Comparison of ENCODE assay signal across 17 mouse cellular contexts in genomic region chr2:20559723-20560122, GRCm38 (mm10).
DNase-seq lines count a peak whose midpoint lies in the region; ATAC-seq and TF ChIP-seq lines count a peak whose summit lies in the region.
"Had no signal": no experiment of that assay in that cellular context is flagged by ENCODE, and none has a peak within 500 bp of the region (broad histone marks: within the 10 kb centered on the region; RNA-seq: fewer than 3 reads in every experiment).

No protein-coding gene starts in this region.

- 22% methylated on average over 2 of the region's 2 CpGs for WGBS in lung, postnatal 0 days
- 34% methylated on average over 2 of the region's 2 CpGs for WGBS in embryonic facial prominence, embryonic 14.5 days
- WGBS in stomach, embryonic 16.5 days = 26% methylated on average over 2 of the region's 2 CpGs
- 66% methylated on average over 2 of the region's 2 CpGs for WGBS in midbrain, embryonic 16.5 days
- WGBS in forebrain, postnatal 0 days = 58% methylated on average over 2 of the region's 2 CpGs

- no peak overlapping the region for H3K4me3 ChIP-seq in lung, postnatal 0 days (ENCODE audit: low read depth, low read length)
- no peak overlapping the region for H3K4me3 ChIP-seq in embryonic facial prominence, embryonic 14.5 days (ENCODE audit: low read depth, low read length)
- H3K4me3 ChIP-seq in stomach, embryonic 16.5 days (replicated peaks; ENCODE audit: low read length) = no peak overlapping the region
- no peak overlapping the region for H3K4me3 ChIP-seq in midbrain, embryonic 16.5 days (ENCODE audit: low read depth, low read length)
- H3K4me3 ChIP-seq in forebrain, postnatal 0 days (ENCODE audit: low read depth, low read length) = no peak overlapping the region
- H3K4me3 ChIP-seq: left cerebral cortex, adult 2 months; midbrain, embryonic 15.5 days; neural tube, embryonic 12.5 days had no signal

- H3K9me3 ChIP-seq in lung, postnatal 0 days (ENCODE audit: low read length) = no peaks in the 10 kb centered on the region
- H3K9me3 ChIP-seq in embryonic facial prominence, embryonic 14.5 days (ENCODE audit: control insufficient read depth, low read length) = no peaks in the 10 kb centered on the region
- no peaks in the 10 kb centered on the region for H3K9me3 ChIP-seq in stomach, embryonic 16.5 days (replicated peaks; ENCODE audit: control insufficient read depth, low read length)
- H3K9me3 ChIP-seq in midbrain, embryonic 16.5 days (replicated peaks; ENCODE audit: control insufficient read depth, low read length, poor library complexity, severe bottlenecking) = no peaks in the 10 kb centered on the region
- no peaks in the 10 kb centered on the region for H3K9me3 ChIP-seq in forebrain, postnatal 0 days (ENCODE audit: low read length)
- H3K9me3 ChIP-seq: midbrain, embryonic 15.5 days; neural tube, embryonic 12.5 days had no signal

- H3K27me3 ChIP-seq in lung, postnatal 0 days (replicated peaks; ENCODE audit: insufficient read depth, low read length) = no peaks in the 10 kb centered on the region
- no peaks in the 10 kb centered on the region for H3K27me3 ChIP-seq in embryonic facial prominence, embryonic 14.5 days (replicated peaks; ENCODE audit: control insufficient read depth, insufficient read depth, low read length)
- no peaks in the 10 kb centered on the region for H3K27me3 ChIP-seq in stomach, embryonic 16.5 days (ENCODE audit: control insufficient read depth, insufficient read depth, low read length)
- H3K27me3 ChIP-seq in midbrain, embryonic 16.5 days (ENCODE audit: control insufficient read depth, insufficient read depth, low read depth, low read length) = no peaks in the 10 kb centered on the region
- H3K27me3 ChIP-seq in forebrain, postnatal 0 days (ENCODE audit: insufficient read depth, low read length) = no peaks in the 10 kb centered on the region
- H3K27me3 ChIP-seq: midbrain, embryonic 15.5 days; neural tube, embryonic 12.5 days had no signal

- TF ChIP-seq EP300 in lung, postnatal 0 days (IDR thresholded peaks at IDR 0.05) = no peak

- peak; percentile 21; the same call in 1 of the 2 replicates for ATAC-seq in lung, postnatal 0 days
- ATAC-seq in embryonic facial prominence, embryonic 14.5 days (ENCODE audit: low read depth) = 0 out of 2 replicates have a peak, but pooled peaks have one; percentile 8
- peak; percentile 68 for ATAC-seq in stomach, embryonic 16.5 days (ENCODE audit: insufficient read depth, low FRiP score)
- no peak for ATAC-seq in midbrain, embryonic 16.5 days
- no peak for ATAC-seq in forebrain, postnatal 0 days
- ATAC-seq: midbrain, embryonic 15.5 days had no signal

- no peak overlapping the region for H3K9ac ChIP-seq in lung, postnatal 0 days (replicated peaks; ENCODE audit: low read depth)
- no peak overlapping the region for H3K9ac ChIP-seq in embryonic facial prominence, embryonic 14.5 days (ENCODE audit: low read depth, low read length)
- no peak overlapping the region for H3K9ac ChIP-seq in stomach, embryonic 16.5 days (ENCODE audit: low read length)
- no peak overlapping the region for H3K9ac ChIP-seq in midbrain, embryonic 16.5 days (ENCODE audit: low read depth, low read length)
- no peak overlapping the region for H3K9ac ChIP-seq in forebrain, postnatal 0 days
- H3K9ac ChIP-seq: midbrain, embryonic 15.5 days; neural tube, embryonic 12.5 days had no signal

- DNase-seq in heart, adult 11 months = peak; percentile 86
- DNase-seq in heart, postnatal 36 days = no peak
- DNase-seq in lung, postnatal 0 days (ENCODE audit: low spot score) = no peak
- no peak for DNase-seq in lung, postnatal 36 days
- DNase-seq in embryonic facial prominence, embryonic 14.5 days (ENCODE audit: low spot score) = peak; percentile 48
- DNase-seq in forebrain, postnatal 0 days = no peak
- DNase-seq: B cell, adult 2 months; cerebellum, adult 11 months; cerebellum, postnatal 36 days; gastrocnemius, postnatal 36 days; kidney, postnatal 4 days; thymus, postnatal 25 days had no signal

- H3K4me2 ChIP-seq in lung, postnatal 0 days (replicated peaks; ENCODE audit: low read depth, low read length) = no peak overlapping the region
- H3K4me2 ChIP-seq in embryonic facial prominence, embryonic 14.5 days (ENCODE audit: low read depth, low read length) = no peak overlapping the region
- H3K4me2 ChIP-seq in stomach, embryonic 16.5 days (ENCODE audit: low read depth, low read length) = peak overlapping the region; percentile 24; the same call in 1 of the 2 replicates
- no peak overlapping the region for H3K4me2 ChIP-seq in midbrain, embryonic 16.5 days (ENCODE audit: low read length)
- no peak overlapping the region for H3K4me2 ChIP-seq in forebrain, postnatal 0 days (ENCODE audit: low read depth)
- H3K4me2 ChIP-seq: midbrain, embryonic 15.5 days; neural tube, embryonic 12.5 days had no signal

- intact Hi-C loops in heart, postnatal 36 days (cut with DNase I) = no loop called here

- no peaks in the 10 kb centered on the region for H3K36me3 ChIP-seq in lung, postnatal 0 days (ENCODE audit: insufficient read depth, low read length)
- H3K36me3 ChIP-seq in embryonic facial prominence, embryonic 14.5 days (ENCODE audit: control insufficient read depth, insufficient read depth, low read length) = no peaks in the 10 kb centered on the region
- H3K36me3 ChIP-seq in stomach, embryonic 16.5 days (ENCODE audit: control insufficient read depth, insufficient read depth, low read length) = no peaks in the 10 kb centered on the region
- no peaks in the 10 kb centered on the region for H3K36me3 ChIP-seq in midbrain, embryonic 16.5 days (ENCODE audit: control insufficient read depth, insufficient read depth, low read length)
- H3K36me3 ChIP-seq in forebrain, postnatal 0 days (ENCODE audit: insufficient read depth) = no peaks in the 10 kb centered on the region
- H3K36me3 ChIP-seq: midbrain, embryonic 15.5 days; neural tube, embryonic 12.5 days had no signal

- TF ChIP-seq CTCF in lung, postnatal 0 days (IDR thresholded peaks at IDR 0.05) = peak; percentile 32
- no peak for TF ChIP-seq CTCF in forebrain, postnatal 0 days (IDR thresholded peaks at IDR 0.05; ENCODE audit: low read depth)

- H3K4me1 ChIP-seq in lung, postnatal 0 days (ENCODE audit: insufficient read depth, low read depth, low read length) = no peaks in the 10 kb centered on the region
- H3K4me1 ChIP-seq in embryonic facial prominence, embryonic 14.5 days (ENCODE audit: control insufficient read depth, insufficient read depth, low read length) = peaks cover 14% of the 10 kb centered on the region; the same call in 1 of the 2 replicates
- peaks cover 17% of the 10 kb centered on the region for H3K4me1 ChIP-seq in stomach, embryonic 16.5 days (ENCODE audit: control insufficient read depth, insufficient read depth, low read length)
- H3K4me1 ChIP-seq in midbrain, embryonic 16.5 days (ENCODE audit: control insufficient read depth, insufficient read depth, low read length) = no peaks in the 10 kb centered on the region
- H3K4me1 ChIP-seq in forebrain, postnatal 0 days (ENCODE audit: insufficient read depth) = no peaks in the 10 kb centered on the region
- H3K4me1 ChIP-seq: midbrain, embryonic 15.5 days; neural tube, embryonic 12.5 days had no signal

- no peak overlapping the region for H3K27ac ChIP-seq in lung, postnatal 0 days (ENCODE audit: low read length)
- H3K27ac ChIP-seq in embryonic facial prominence, embryonic 14.5 days (replicated peaks; ENCODE audit: low read depth, low read length) = peak overlapping the region; percentile 48; the same call in 1 of the 2 replicates
- peak overlapping the region; percentile 87 for H3K27ac ChIP-seq in stomach, embryonic 16.5 days (ENCODE audit: low read length)
- no peak overlapping the region for H3K27ac ChIP-seq in midbrain, embryonic 16.5 days (ENCODE audit: low read length)
- H3K27ac ChIP-seq in forebrain, postnatal 0 days (ENCODE audit: low read depth, low read length) = no peak overlapping the region
- H3K27ac ChIP-seq: left cerebral cortex, adult 2 months; midbrain, embryonic 15.5 days; neural tube, embryonic 12.5 days had no signal

Comparison
In these comparisons a context has a peak if more than half of its experiments do, and no peak if none do; other contexts are left out.
1. DNase-seq: peak in heart, adult 11 months (single experiment) and embryonic facial prominence, embryonic 14.5 days (single experiment); none in heart, postnatal 36 days (0 of 2), lung, postnatal 0 days (single experiment), lung, postnatal 36 days (single experiment) and forebrain, postnatal 0 days (single experiment).
2. ATAC-seq: peak in lung, postnatal 0 days (single experiment), embryonic facial prominence, embryonic 14.5 days (single experiment) and stomach, embryonic 16.5 days (single experiment); none in midbrain, embryonic 16.5 days (single experiment) and forebrain, postnatal 0 days (single experiment).
3. H3K27ac ChIP-seq: peak in embryonic facial prominence, embryonic 14.5 days (single experiment) and stomach, embryonic 16.5 days (single experiment); none in lung, postnatal 0 days (single experiment), midbrain, embryonic 16.5 days (single experiment) and forebrain, postnatal 0 days (single experiment).